Mouse (Mus musculus) ES-Bruce4 (cell line): ENCODE data around the gene Plekhg6.

ENCODE experiments used
- CTCF ChIP-seq: IDR thresholded peaks from one replicate; pipeline ENCODE4 v1.8.1; 2011; ENCODE audit warnings: low read depth, low read length
- POLR2A ChIP-seq: IDR thresholded peaks from one replicate; pipeline ENCODE4 v1.8.1; 2011; ENCODE audit warnings: low read length; ENCODE audit not compliant: insufficient read depth

DNA sequence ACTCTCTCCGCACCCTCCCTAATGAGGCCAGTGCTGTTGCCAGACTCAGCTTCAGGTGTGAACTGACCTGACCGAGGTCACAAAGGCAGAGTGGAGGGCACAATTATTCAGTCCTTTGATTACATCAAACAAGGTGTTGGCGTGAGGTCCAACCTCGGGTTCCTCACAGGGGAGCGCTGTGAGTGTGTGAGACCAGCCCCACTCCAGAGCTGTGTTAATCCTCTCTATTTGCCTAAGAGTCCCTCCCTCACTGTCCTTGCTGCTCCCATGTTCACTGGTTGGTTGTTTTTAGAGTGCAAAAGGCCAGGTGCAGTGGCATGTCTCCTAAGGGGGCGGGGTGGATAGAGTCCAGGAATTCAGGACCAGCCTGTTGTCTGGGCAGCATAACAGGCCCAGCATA lies 5.5 kb upstream of the Plekhg6 start:
- TF ChIP-seq CTCF: no peak
- TF ChIP-seq POLR2A: no peak
